Mouse (Mus musculus): ENCODE measurements around the gene C8b. TPM values are rescaled to one million over a fixed set of nuclear protein-coding genes. Genes with fewer than 3 reads are reported as not detected.

Gene C8b
- polyA plus RNA-seq, 1 experiment from 2014 or later, result 0.12 TPM

DNA sequence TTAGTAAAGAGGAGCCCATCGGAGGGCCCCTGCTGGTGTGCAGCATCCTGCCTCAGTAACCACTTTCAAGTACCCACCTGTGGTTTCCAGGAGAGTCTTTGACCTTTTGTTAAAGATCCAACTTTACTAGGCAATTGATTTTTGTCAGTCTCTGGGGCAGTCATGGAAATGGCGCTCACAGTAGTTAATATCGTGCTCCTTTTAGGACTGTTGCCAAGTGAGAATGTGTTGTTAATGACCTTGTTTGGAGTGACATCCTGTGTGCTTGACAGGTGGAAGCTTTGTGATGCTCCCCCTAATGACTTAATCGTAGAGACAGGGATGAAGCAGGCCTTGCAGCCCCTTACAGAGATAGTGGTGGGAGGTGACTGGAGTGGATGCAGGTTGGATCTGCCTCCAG, 4.2 kb downstream of the C8b start:
- no peak overlapping the region for H3K27ac ChIP-seq (replicated peaks)
- H3K36me3 ChIP-seq, result no peaks in the 10 kb centered on the region
- 74% methylated on average over 4 of the region's 4 CpGs for WGBS
- peaks cover 4% of the 10 kb centered on the region; the same call in 1 of the 2 replicates for H3K4me1 ChIP-seq
- no peak for DNase-seq (ENCODE audit: low spot score)
- no peak overlapping the region for H3K4me3 ChIP-seq
- 0 out of 2 replicates have a peak, but pooled peaks cover 3% of the 10 kb centered on the region for H3K9me3 ChIP-seq (replicated peaks)
- H3K27me3 ChIP-seq (ENCODE audit: low read depth, poor library complexity, severe bottlenecking), result peaks cover 17% of the 10 kb centered on the region

DNA sequence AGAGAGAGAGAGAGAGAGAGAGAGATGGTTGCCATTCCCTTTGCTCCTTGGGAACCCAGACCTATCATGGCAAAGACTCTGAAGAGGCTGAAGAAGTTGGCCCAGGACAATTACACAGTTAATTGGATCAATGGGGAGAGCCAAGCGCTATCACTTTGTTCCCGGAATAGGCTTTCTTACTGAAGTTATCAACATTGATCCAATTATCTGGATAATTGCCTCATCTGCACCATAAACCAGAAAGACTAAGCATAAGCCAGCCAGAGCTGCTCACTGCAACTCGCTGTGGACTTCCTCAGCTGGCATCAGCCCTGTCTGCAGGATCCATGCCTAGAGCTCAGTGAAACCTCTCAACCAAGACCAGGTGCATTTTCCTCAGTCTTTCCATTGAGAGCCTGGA, 9.5 kb downstream of the C8b start:
- H3K27me3 ChIP-seq (ENCODE audit: low read depth, poor library complexity, severe bottlenecking), result peaks cover 17% of the 10 kb centered on the region
- WGBS, result 45% methylated on average over 3 of the region's 3 CpGs
- no peaks in the 10 kb centered on the region for H3K36me3 ChIP-seq
- no peak for DNase-seq (ENCODE audit: low spot score)
- H3K27ac ChIP-seq (replicated peaks), result no peak overlapping the region
- peaks cover 8% of the 10 kb centered on the region for H3K4me1 ChIP-seq
- H3K9me3 ChIP-seq (replicated peaks), result no peaks in the 10 kb centered on the region
- no peak overlapping the region for H3K4me3 ChIP-seq

GRCm38 (mm10) chr4:104779460-104779859, 13.3 kb downstream of the C8b start:
- Histone ChIP-seq H3K27me3 (ENCODE audit: low read depth, poor library complexity, severe bottlenecking) (0 out of 2 replicates have a peak, but pooled peaks cover 4% of the 10 kb centered on the region), H3K4me1 (peaks cover 8% of the 10 kb centered on the region), H3K9me3 (replicated peaks) (no peaks in the 10 kb centered on the region), H3K27ac (replicated peaks) (no peak overlapping the region), H3K4me3 (no peak overlapping the region), H3K36me3 (no peaks in the 10 kb centered on the region)
- no peak for DNase-seq (ENCODE audit: low spot score)
- 85% methylated on average over 5 of the region's 5 CpGs for WGBS

DNA sequence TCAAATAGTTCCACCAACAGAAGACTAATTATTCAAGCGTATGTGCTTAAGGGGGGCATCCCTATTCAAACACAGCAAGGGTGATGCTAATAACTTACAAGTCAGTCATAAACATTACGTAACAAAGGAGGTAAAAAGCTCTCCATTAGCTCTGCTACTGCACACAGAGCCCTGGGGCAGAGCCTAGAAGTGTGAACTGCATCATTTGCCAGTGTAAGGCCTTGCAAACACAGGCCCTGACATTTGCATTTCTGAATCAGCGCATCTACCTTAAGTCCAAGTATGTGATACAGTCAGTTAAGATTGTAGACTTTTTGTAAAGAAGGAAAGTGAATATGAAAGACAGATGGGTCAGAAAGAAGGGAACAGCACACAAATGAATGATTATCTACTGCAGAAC, 15.3 kb downstream of the C8b start:
- Histone ChIP-seq H3K36me3 (no peaks in the 10 kb centered on the region), H3K27me3 (ENCODE audit: low read depth, poor library complexity, severe bottlenecking) (no peaks in the 10 kb centered on the region), H3K9me3 (replicated peaks) (no peaks in the 10 kb centered on the region), H3K4me3 (no peak overlapping the region), H3K4me1 (no peaks in the 10 kb centered on the region), H3K27ac (replicated peaks) (no peak overlapping the region)
- WGBS, result 88% methylated on average over 3 of the region's 3 CpGs
- DNase-seq (ENCODE audit: low spot score), result no peak

DNA sequence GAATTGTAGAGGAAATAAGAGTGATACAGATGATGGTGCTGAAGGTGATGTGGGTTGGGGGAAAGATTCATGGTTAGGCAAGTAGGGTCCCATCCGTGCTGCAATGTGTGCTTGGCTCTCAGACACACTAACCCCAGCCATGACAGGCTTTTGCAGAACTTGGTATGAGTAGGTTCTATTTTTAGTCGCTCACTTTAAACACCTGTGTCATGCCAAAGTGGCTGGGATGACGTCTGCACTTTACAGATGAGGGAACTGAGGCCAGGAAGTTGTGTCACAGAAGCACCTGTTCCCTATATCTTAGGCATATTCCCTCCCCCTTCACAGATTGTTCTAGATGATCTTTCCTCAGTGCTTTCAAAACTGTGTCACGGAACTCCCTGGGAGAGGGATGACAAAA, 16.2 kb downstream of the C8b start:
- WGBS, result 85% methylated on average over 4 of the region's 4 CpGs
- no peak for DNase-seq (ENCODE audit: low spot score)
- no peaks in the 10 kb centered on the region for H3K36me3 ChIP-seq

DNA sequence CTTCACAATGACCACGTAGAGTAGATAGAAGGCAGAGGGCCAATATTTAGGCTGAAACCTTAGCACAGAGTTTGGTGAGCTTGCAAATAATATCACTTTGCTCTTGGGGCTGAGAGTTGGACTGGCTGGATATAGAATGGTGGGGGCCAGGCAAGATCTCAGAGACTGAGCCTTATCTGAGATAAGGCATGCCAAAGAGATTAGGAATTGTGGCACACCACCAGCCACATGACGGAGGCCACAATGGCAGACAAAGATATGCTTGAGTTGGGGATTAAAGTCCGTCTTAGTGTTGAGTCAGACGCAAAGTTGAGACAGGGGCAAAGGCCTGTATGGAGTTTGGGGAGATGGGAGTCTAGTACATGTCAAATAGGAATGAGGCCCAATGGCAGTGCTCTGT, 26.0 kb downstream of the C8b start:
- no peaks in the 10 kb centered on the region for H3K4me1 ChIP-seq

More for the DNA sequence above, 16.2 kb downstream of the C8b start:
- Histone ChIP-seq H3K9me3 (replicated peaks) (no peaks in the 10 kb centered on the region), H3K27ac (replicated peaks) (no peak overlapping the region), H3K4me1 (no peaks in the 10 kb centered on the region), H3K4me3 (no peak overlapping the region), H3K27me3 (ENCODE audit: low read depth, poor library complexity, severe bottlenecking) (no peaks in the 10 kb centered on the region)

DNA sequence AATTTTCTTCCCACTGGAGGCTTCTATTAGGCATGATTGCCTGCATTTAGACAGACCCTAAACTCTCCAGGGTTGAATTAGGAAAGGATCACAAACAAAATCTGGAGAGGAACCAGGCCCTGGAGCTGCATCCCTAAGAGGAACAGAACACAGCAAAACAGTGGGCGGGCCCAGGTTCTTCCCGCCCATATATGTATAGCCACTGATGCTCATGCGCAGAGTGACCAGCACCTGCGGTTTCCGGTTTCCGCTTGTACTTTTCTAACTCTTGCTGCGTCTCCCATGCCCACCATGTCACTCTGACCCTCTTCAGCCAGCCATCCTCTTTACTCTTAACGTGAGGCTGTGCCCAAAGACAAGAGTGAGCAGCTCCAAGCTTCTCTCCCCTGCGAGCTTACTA, 32.8 kb downstream of the C8b start:
- no peak for DNase-seq (ENCODE audit: low spot score)
- Histone ChIP-seq H3K4me1 (peaks cover 7% of the 10 kb centered on the region; the same call in 1 of the 2 replicates), H3K4me3 (no peak overlapping the region), H3K27me3 (ENCODE audit: low read depth, poor library complexity, severe bottlenecking) (no peaks in the 10 kb centered on the region), H3K36me3 (no peaks in the 10 kb centered on the region), H3K9me3 (replicated peaks) (no peaks in the 10 kb centered on the region), H3K27ac (replicated peaks) (no peak overlapping the region)
- whole genome bisulfite sequencing, result 85% methylated on average over 9 of the region's 9 CpGs

More for the DNA sequence above, 26.0 kb downstream of the C8b start:
- no peaks in the 10 kb centered on the region for H3K9me3 ChIP-seq (replicated peaks)
- no peaks in the 10 kb centered on the region for H3K36me3 ChIP-seq
- no peak overlapping the region for H3K4me3 ChIP-seq
- no peak for DNase-seq (ENCODE audit: low spot score)
- no peak overlapping the region for H3K27ac ChIP-seq (replicated peaks)
- WGBS, result 92% methylated on average over 4 of the region's 4 CpGs
- no peaks in the 10 kb centered on the region for H3K27me3 ChIP-seq (ENCODE audit: low read depth, poor library complexity, severe bottlenecking)

DNA sequence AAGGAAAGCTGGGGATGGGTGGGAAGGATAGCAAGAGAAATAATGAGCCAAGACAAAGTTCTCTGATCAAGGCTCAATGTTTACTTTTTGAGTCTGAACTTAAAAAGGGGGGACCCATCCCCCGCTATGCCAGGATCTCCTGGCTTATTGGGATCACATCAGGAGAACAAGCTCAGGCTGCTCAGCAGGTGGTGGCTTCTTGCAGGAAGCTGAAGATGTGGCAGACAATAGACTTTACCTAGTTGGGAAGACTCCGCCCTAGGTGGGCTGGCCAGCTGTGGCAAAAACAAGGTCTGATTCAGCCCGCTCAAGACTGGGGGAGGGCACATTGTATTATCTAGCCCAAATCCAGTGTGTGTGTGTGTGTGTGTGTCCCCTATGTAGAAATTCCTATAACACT, 35.5 kb downstream of the C8b start:
- Histone ChIP-seq H3K27me3 (ENCODE audit: low read depth, poor library complexity, severe bottlenecking) (no peaks in the 10 kb centered on the region), H3K9me3 (replicated peaks) (no peaks in the 10 kb centered on the region), H3K4me3 (no peak overlapping the region), H3K36me3 (no peaks in the 10 kb centered on the region), H3K27ac (replicated peaks) (no peak overlapping the region), H3K4me1 (peaks cover 7% of the 10 kb centered on the region; the same call in 1 of the 2 replicates)
- DNase-seq (ENCODE audit: low spot score), result no peak
- 86% methylated on average over 3 of the region's 3 CpGs for WGBS

DNA sequence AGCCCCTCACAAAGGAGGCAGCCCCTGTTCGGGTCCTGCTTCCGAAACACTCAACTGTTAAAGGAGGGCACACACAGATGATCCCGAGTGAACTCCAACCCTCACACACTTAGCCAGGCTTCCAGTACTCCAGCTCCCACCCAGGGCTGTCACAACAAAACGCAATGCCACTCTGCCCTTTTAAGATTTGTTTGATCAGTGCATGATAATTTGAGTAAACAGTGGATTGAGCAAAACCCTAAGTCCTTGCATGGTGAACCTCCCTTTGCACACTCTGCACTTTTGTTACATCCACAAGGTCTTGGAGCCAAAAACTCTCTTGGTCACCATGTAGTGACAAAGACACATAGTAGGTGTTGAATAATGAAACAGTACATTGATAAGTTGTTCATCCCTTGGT, 38.0 kb downstream of the C8b start:
- no peaks in the 10 kb centered on the region for H3K27me3 ChIP-seq (ENCODE audit: low read depth, poor library complexity, severe bottlenecking)
- H3K9me3 ChIP-seq (replicated peaks), result no peaks in the 10 kb centered on the region
- H3K4me3 ChIP-seq, result no peak overlapping the region
- H3K36me3 ChIP-seq, result no peaks in the 10 kb centered on the region
- 82% methylated on average over 4 of the region's 4 CpGs for WGBS
- no peak for DNase-seq (ENCODE audit: low spot score)
- H3K27ac ChIP-seq (replicated peaks), result no peak overlapping the region
- peaks cover 2% of the 10 kb centered on the region; the same call in 1 of the 2 replicates for H3K4me1 ChIP-seq

DNA sequence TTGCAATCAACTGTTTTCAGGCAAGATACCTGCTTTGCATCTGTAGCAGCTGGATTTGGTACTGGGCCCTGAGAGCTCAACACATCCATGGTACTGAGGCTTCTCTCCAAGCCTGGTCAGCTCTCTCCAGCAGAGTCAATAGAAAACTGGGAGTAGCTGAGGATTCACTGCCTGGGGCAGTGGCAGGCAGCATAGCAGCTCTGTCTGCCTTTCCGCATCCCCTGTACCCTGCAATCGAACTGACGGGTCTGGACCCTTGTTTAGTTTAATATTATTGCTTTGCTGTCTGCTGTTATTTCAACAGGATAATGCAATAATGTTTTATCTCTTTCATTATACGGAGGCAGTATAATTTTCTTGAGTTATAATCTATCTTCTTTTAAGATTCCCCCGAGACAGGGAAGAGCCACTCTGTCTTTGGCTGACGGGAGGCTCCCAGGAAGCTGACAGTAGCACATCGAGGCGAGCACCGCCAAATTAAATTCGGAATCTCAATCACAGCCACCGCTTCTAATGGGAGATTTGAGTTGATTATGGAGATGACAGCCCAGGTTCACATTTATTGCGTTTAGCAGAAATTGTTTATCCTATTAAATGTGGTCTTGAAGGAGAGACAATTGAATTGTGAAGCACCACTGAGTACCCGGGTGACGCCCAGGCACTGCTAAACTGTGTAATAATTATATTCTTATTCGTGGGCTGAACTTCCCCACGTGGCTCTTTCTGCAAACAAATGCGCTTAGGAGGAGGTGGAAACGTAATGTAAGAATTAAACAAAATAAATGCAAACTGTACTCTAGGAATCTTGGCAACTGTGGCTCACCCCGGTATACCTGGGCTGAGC, 39.5 kb downstream of the C8b start:
- Histone ChIP-seq H3K27ac (replicated peaks) (no peak overlapping the region), H3K9me3 (replicated peaks) (no peaks in the 10 kb centered on the region), H3K27me3 (ENCODE audit: low read depth, poor library complexity, severe bottlenecking) (no peaks in the 10 kb centered on the region), H3K4me1 (peaks cover 15% of the 10 kb centered on the region), H3K36me3 (no peaks in the 10 kb centered on the region), H3K4me3 (no peak overlapping the region)
- no peak for DNase-seq (ENCODE audit: low spot score)
- WGBS, result 89% methylated on average over 19 of the region's 19 CpGs

DNA sequence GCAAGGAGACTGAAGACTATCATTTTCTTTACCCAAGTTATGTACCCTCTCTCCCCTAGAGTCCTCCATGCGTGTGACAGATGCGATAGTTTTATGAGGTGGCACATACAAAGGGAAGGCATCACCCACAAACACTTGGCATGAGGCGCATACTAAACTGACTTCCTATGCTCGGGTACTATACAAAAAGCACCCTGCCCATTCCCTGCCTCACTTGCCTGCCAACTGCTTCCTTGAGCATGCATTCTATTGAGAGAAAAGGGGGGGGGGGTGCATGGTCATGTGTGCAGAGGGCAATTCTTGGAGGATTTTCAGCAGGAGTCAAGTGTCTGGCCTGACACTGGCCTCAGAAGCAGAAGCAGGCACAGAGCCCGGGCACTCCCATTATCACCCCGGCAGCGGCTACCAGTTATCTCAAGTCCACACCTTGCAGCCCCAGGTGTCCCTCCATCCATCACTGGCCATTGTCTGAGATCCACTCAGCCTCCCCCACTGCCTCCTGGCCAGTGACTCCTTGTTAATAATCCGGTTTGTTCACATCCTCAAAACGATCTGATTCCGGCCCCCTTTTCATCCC, 44.7 kb downstream of the C8b start:
- H3K4me3 ChIP-seq, result no peak overlapping the region
- WGBS, result 74% methylated on average over 10 of the region's 10 CpGs

GRCm38 (mm10) chr4:104813617-104814016, 47.5 kb downstream of the C8b start:
- Histone ChIP-seq H3K27ac (replicated peaks) (no peak overlapping the region), H3K9me3 (replicated peaks) (no peaks in the 10 kb centered on the region), H3K27me3 (ENCODE audit: low read depth, poor library complexity, severe bottlenecking) (no peaks in the 10 kb centered on the region), H3K36me3 (no peaks in the 10 kb centered on the region), H3K4me1 (peaks cover 19% of the 10 kb centered on the region), H3K4me3 (no peak overlapping the region)
- 85% methylated on average over 2 of the region's 2 CpGs for WGBS
- no peak for DNase-seq (ENCODE audit: low spot score)

More for the DNA sequence above, 44.7 kb downstream of the C8b start:
- no peak overlapping the region for H3K27ac ChIP-seq (replicated peaks)
- DNase-seq (ENCODE audit: low spot score), result no peak
- no peaks in the 10 kb centered on the region for H3K27me3 ChIP-seq (ENCODE audit: low read depth, poor library complexity, severe bottlenecking)
- no peaks in the 10 kb centered on the region for H3K9me3 ChIP-seq (replicated peaks)
- no peaks in the 10 kb centered on the region for H3K36me3 ChIP-seq
- peaks cover 19% of the 10 kb centered on the region for H3K4me1 ChIP-seq

GRCm38 (mm10) chr4:104816519-104817232, 50.6 kb downstream of the C8b start:
- Histone ChIP-seq H3K27me3 (ENCODE audit: low read depth, poor library complexity, severe bottlenecking) (no peaks in the 10 kb centered on the region), H3K27ac (replicated peaks) (no peak overlapping the region), H3K9me3 (replicated peaks) (no peaks in the 10 kb centered on the region), H3K4me3 (no peak overlapping the region), H3K4me1 (peaks cover 4% of the 10 kb centered on the region; the same call in 1 of the 2 replicates), H3K36me3 (no peaks in the 10 kb centered on the region)
- 88% methylated on average over 4 of the region's 4 CpGs for WGBS
- DNase-seq (ENCODE audit: low spot score), result no peak
